Comparison of ENCODE assay signal across 10 mouse cellular contexts in the genomic region with DNA sequence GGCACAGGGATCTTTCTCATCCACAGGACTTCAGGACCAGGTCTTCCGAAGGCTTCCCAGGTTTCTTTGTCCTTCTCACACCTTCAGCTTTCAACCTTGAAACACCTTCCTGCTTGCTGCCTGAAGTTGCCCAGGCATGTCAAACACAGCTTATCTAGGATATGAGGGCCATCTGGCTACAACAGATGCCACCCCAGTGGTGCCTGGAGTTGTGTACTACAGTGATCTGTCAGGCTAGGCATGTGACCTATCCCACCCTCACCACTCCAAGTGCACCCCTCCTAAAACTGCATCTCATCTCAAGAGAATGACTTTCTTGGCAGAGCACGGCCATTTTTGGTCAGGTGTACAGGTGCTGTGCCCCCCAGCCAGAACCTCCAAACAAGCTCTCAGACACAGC. TPM values are rescaled to one million over a fixed set of nuclear protein-coding genes. Genes with fewer than 3 reads are reported as not detected.
A peak's percentile ranks its signal among the peaks of the same experiment; 100 is the strongest.
DNase-seq lines count a peak whose midpoint lies in the region; ATAC-seq and TF ChIP-seq lines count a peak whose summit lies in the region.
"Had no signal": no experiment of that assay in that cellular context is flagged by ENCODE, and none has a peak within 500 bp of the region (broad histone marks: within the 10 kb centered on the region; RNA-seq: fewer than 3 reads in every experiment).

No protein-coding gene starts in this region.

- H3K27ac ChIP-seq in hindbrain, embryonic 16.5 days (ENCODE audit: low read depth, low read length), result no peak overlapping the region
- H3K27ac ChIP-seq in hindbrain, embryonic 14.5 days, result no peak overlapping the region
- H3K27ac ChIP-seq in liver, embryonic 14.5 days, result peak overlapping the region; percentile 92

- ATAC-seq in hindbrain, embryonic 16.5 days, result peak; percentile 58; the same call in 1 of the 2 replicates
- ATAC-seq in hindbrain, embryonic 14.5 days (ENCODE audit: low FRiP score), result no peak
- ATAC-seq in liver, embryonic 14.5 days (ENCODE audit: insufficient read depth), result peak; percentile 88

- TF ChIP-seq EP300 in liver, embryonic 14.5 days (IDR thresholded peaks at IDR 0.05; ENCODE audit: low read depth), result peak; percentile 94

- H3K9ac ChIP-seq in hindbrain, embryonic 16.5 days (ENCODE audit: low read depth, low read length), result no peak overlapping the region
- H3K9ac ChIP-seq in hindbrain, embryonic 14.5 days, result no peak overlapping the region
- peak overlapping the region; percentile 73 for H3K9ac ChIP-seq in liver, embryonic 14.5 days (replicated peaks)

- H3K9me3 ChIP-seq in hindbrain, embryonic 16.5 days (ENCODE audit: control insufficient read depth, low read length), result no peaks in the 10 kb centered on the region
- H3K9me3 ChIP-seq in hindbrain, embryonic 14.5 days (ENCODE audit: control insufficient read depth, low read length), result no peaks in the 10 kb centered on the region
- no peaks in the 10 kb centered on the region for H3K9me3 ChIP-seq in liver, embryonic 14.5 days (ENCODE audit: control insufficient read depth, low read length)

- H3K4me3 ChIP-seq in hindbrain, embryonic 16.5 days (ENCODE audit: low read length), result no peak overlapping the region
- H3K4me3 ChIP-seq in hindbrain, embryonic 14.5 days (replicated peaks; ENCODE audit: low read length), result no peak overlapping the region
- no peak overlapping the region for H3K4me3 ChIP-seq in liver, embryonic 14.5 days (ENCODE audit: insufficient read depth in 1 of 2, low read depth in 2 of 2, low read length in 2 of 2)

- H3K4me2 ChIP-seq in hindbrain, embryonic 16.5 days (ENCODE audit: low read length), result no peak overlapping the region
- no peak overlapping the region for H3K4me2 ChIP-seq in hindbrain, embryonic 14.5 days (replicated peaks)
- peak overlapping the region; percentile 61 for H3K4me2 ChIP-seq in liver, embryonic 14.5 days (ENCODE audit: low read depth)

- no peak for DNase-seq in hindbrain, embryonic 14.5 days (ENCODE audit: low spot score)
- DNase-seq in ES-CJ7 (ENCODE audit: low read depth, low spot score) (peak; percentile 45), ZHBTc4 (ENCODE audit: low read depth, low spot score) (peak; percentile 48)
- DNase-seq in liver, embryonic 14.5 days (ENCODE audit: low read depth in 3 of 3, low spot score in 3 of 3), result peak; percentile 78 to 82 (median 81)
- DNase-seq in right cerebral cortex, adult 2 months (ENCODE audit: low spot score in 2 of 2), result no peak
- no peak for DNase-seq in urinary bladder, postnatal 4 days (ENCODE audit: low spot score in 2 of 2)
- DNase-seq in lung, postnatal 25 days (ENCODE audit: low spot score), result no peak
- DNase-seq: heart, postnatal 36 days; thymus, adult 18-20 months had no signal

- WGBS in hindbrain, embryonic 16.5 days, result 86% methylated on average over 2 of the region's 2 CpGs
- WGBS in hindbrain, embryonic 14.5 days, result 100% methylated on average over 2 of the region's 2 CpGs
- WGBS in liver, embryonic 14.5 days (ENCODE audit: insufficient replicate concordance), result 62% methylated on average over 2 of the region's 2 CpGs

- peaks cover 46% of the 10 kb centered on the region for H3K36me3 ChIP-seq in hindbrain, embryonic 16.5 days (ENCODE audit: control insufficient read depth, insufficient read depth, low read length)
- peaks cover 88% of the 10 kb centered on the region for H3K36me3 ChIP-seq in hindbrain, embryonic 14.5 days (replicated peaks; ENCODE audit: control insufficient read depth, insufficient read depth)
- peaks cover 86% of the 10 kb centered on the region for H3K36me3 ChIP-seq in liver, embryonic 14.5 days (replicated peaks; ENCODE audit: control insufficient read depth, insufficient read depth, low read depth)

- H3K27me3 ChIP-seq in hindbrain, embryonic 16.5 days (replicated peaks; ENCODE audit: control insufficient read depth, insufficient read depth, low read length), result no peaks in the 10 kb centered on the region
- H3K27me3 ChIP-seq in hindbrain, embryonic 14.5 days (ENCODE audit: control insufficient read depth, insufficient read depth, low read length), result no peaks in the 10 kb centered on the region
- no peaks in the 10 kb centered on the region for H3K27me3 ChIP-seq in liver, embryonic 14.5 days (ENCODE audit: control insufficient read depth, insufficient read depth, low read length)

- TF ChIP-seq CTCF in liver, embryonic 14.5 days (IDR thresholded peaks at IDR 0.05; ENCODE audit: low read depth), result peak; percentile 3; the same call in 1 of the 2 replicates

- no peaks in the 10 kb centered on the region for H3K4me1 ChIP-seq in hindbrain, embryonic 16.5 days (ENCODE audit: control insufficient read depth, insufficient read depth, low read depth, low read length)
- no peaks in the 10 kb centered on the region for H3K4me1 ChIP-seq in hindbrain, embryonic 14.5 days (replicated peaks; ENCODE audit: control insufficient read depth, insufficient read depth, low read length)
- H3K4me1 ChIP-seq in liver, embryonic 14.5 days (replicated peaks; ENCODE audit: control insufficient read depth in 2 of 2, insufficient read depth in 2 of 2, low read length in 1 of 2), result peaks cover 53 to 59% of the 10 kb centered on the region in 2 experiments

RNA-seq across cellular contexts. Expression of a gene that starts 8.2 kb away (rescaled TPM):
- 69.0 and 75.0 TPM in 2 replicates for polyA plus RNA-seq in hindbrain, embryonic 16.5 days (2015; fragmentation: Nextera tagmentation; extraction: Ambion mirVana)
- 59.4 and 67.9 TPM in 2 replicates for polyA plus RNA-seq in hindbrain, embryonic 14.5 days (2014; fragmentation: Nextera tagmentation; extraction: Ambion mirVana)
- 459 and 465 TPM in 2 replicates for polyA plus RNA-seq in liver, embryonic 14.5 days (2012; rRNA removed)
- 533 and 562 TPM in 2 replicates for polyA plus RNA-seq in liver, embryonic 14.5 days (2014; fragmentation: Nextera tagmentation; extraction: Ambion mirVana)

RNA-seq across cellular contexts. Expression of a gene that starts 15.7 kb away (rescaled TPM):
- polyA plus RNA-seq in hindbrain, embryonic 16.5 days (2015; fragmentation: Nextera tagmentation; extraction: Ambion mirVana), result 55.9 and 60.0 TPM in 2 replicates
- 46.6 and 50.3 TPM in 2 replicates for polyA plus RNA-seq in hindbrain, embryonic 14.5 days (2014; fragmentation: Nextera tagmentation; extraction: Ambion mirVana)
- polyA plus RNA-seq in liver, embryonic 14.5 days (2012; rRNA removed), result 16.2 and 26.0 TPM in 2 replicates
- 36.7 and 43.7 TPM in 2 replicates for polyA plus RNA-seq in liver, embryonic 14.5 days (2014; fragmentation: Nextera tagmentation; extraction: Ambion mirVana)

RNA-seq across cellular contexts. Expression of a gene that starts 15.8 kb away (rescaled TPM):
- 1.6 and 1.7 TPM in 2 replicates for polyA plus RNA-seq in hindbrain, embryonic 16.5 days (2015; fragmentation: Nextera tagmentation; extraction: Ambion mirVana)
- 0.78 and 1.4 TPM in 2 replicates for polyA plus RNA-seq in hindbrain, embryonic 14.5 days (2014; fragmentation: Nextera tagmentation; extraction: Ambion mirVana)
- polyA plus RNA-seq in liver, embryonic 14.5 days (2012; rRNA removed), result 1.7 and 1.9 TPM in 2 replicates
- 1.6 and 2.1 TPM in 2 replicates for polyA plus RNA-seq in liver, embryonic 14.5 days (2014; fragmentation: Nextera tagmentation; extraction: Ambion mirVana)

RNA-seq across cellular contexts. Expression of a gene that starts 18.3 kb away (rescaled TPM):
- 0.68 and 44.8 TPM in 2 replicates for polyA plus RNA-seq in hindbrain, embryonic 16.5 days (2015; fragmentation: Nextera tagmentation; extraction: Ambion mirVana)
- 0.39 TPM in 1 of 2 replicates, not detected in the other for polyA plus RNA-seq in hindbrain, embryonic 14.5 days (2014; fragmentation: Nextera tagmentation; extraction: Ambion mirVana)
- 0.15 and 0.32 TPM in 2 replicates for polyA plus RNA-seq in liver, embryonic 14.5 days (2012; rRNA removed)
- 0.44 TPM in 1 of 2 replicates, not detected in the other for polyA plus RNA-seq in liver, embryonic 14.5 days (2014; fragmentation: Nextera tagmentation; extraction: Ambion mirVana)

RNA-seq across cellular contexts. Expression of a gene that starts 24.1 kb away (rescaled TPM):
- 45.3 and 47.5 TPM in 2 replicates for polyA plus RNA-seq in hindbrain, embryonic 16.5 days (2015; fragmentation: Nextera tagmentation; extraction: Ambion mirVana)
- 33.3 and 40.8 TPM in 2 replicates for polyA plus RNA-seq in hindbrain, embryonic 14.5 days (2014; fragmentation: Nextera tagmentation; extraction: Ambion mirVana)
- 2.3 TPM in 2 replicates for polyA plus RNA-seq in liver, embryonic 14.5 days (2012; rRNA removed)
- 2.9 and 4.4 TPM in 2 replicates for polyA plus RNA-seq in liver, embryonic 14.5 days (2014; fragmentation: Nextera tagmentation; extraction: Ambion mirVana)

Comparison
In these comparisons a context has a peak if more than half of its experiments do, and no peak if none do; other contexts are left out.
1. DNase-seq: peak in ES-CJ7 (single experiment), ZHBTc4 (single experiment) and liver, embryonic 14.5 days (3 of 3); none in hindbrain, embryonic 14.5 days (single experiment), right cerebral cortex, adult 2 months (0 of 2), urinary bladder, postnatal 4 days (0 of 2) and lung, postnatal 25 days (single experiment).